Mouse (Mus musculus) intestine, embryonic 16.5 days (tissue): ENCODE results near the gene Elmo3. TPM values are rescaled to one million over a fixed set of nuclear protein-coding genes. Genes with fewer than 3 reads are reported as not detected.

Experiments used
- ATAC-seq: fragments of 200-750 bp; cut with Nextera tagmentation; 2 replicates; pipeline ENCODE4 v1.8.0; 2017; ENCODE audit warnings: moderate TSS enrichment, moderate library complexity
- H3K27ac ChIP-seq: fragments of 300-500 bp; sonication (generic); 2 replicates; pipeline ENCODE4 v1.5.1; 2014; ENCODE audit warnings: mild to moderate bottlenecking, low read length
- H3K27me3 ChIP-seq: fragments of 300-500 bp; sonication (generic); replicated peaks from 2 replicates; pipeline ENCODE4 v1.6.1; 2014; ENCODE audit warnings: low read length, control low read depth, mixed read lengths; ENCODE audit not compliant: control insufficient read depth, insufficient read depth
- H3K36me3 ChIP-seq: fragments of 300-500 bp; sonication (generic); 2 replicates; pipeline ENCODE4 v1.6.1; 2014; ENCODE audit warnings: low read length, control low read depth; ENCODE audit not compliant: control insufficient read depth, insufficient read depth
- H3K4me1 ChIP-seq: fragments of 300-500 bp; sonication (generic); 2 replicates; pipeline ENCODE4 v1.6.1; 2014; ENCODE audit warnings: low read length, control low read depth, mixed read lengths; ENCODE audit not compliant: control insufficient read depth, insufficient read depth
- H3K4me2 ChIP-seq: fragments of 300-500 bp; sonication (generic); 2 replicates; pipeline ENCODE4 v1.6.1; 2014; ENCODE audit warnings: low read depth, low read length, control low read depth
- H3K4me3 ChIP-seq: fragments of 300-500 bp; sonication (generic); 2 replicates; pipeline ENCODE4 v1.5.1; 2014; ENCODE audit warnings: mild to moderate bottlenecking, low read length
- H3K9ac ChIP-seq: fragments of 300-500 bp; sonication (generic); 2 replicates; pipeline ENCODE4 v1.6.1; 2014; ENCODE audit warnings: low read depth, low read length
- H3K9me3 ChIP-seq: fragments of 300-500 bp; sonication (generic); 2 replicates; pipeline ENCODE4 v1.6.1; 2016; ENCODE audit warnings: low read length, control low read depth; ENCODE audit not compliant: control insufficient read depth
- WGBS: fragments of 180-500 bp; shearing (Covaris S2); extraction: QIAGEN DNeasy Blood & Tissue Kit; methylation state at CpG from one replicate; pipeline ENCODE4 v1.1.7; 2014; 5-methylcytosine and 5-hydroxymethylcytosine counted together
- polyA plus RNA-seq: library from polyadenylated mRNA; unstranded; fragments of >200 nt; fragmentation: Nextera tagmentation; extraction: Ambion mirVana; gene quantifications from 2 replicates; pipeline ENCODE4 v1.2.1, GENCODE M21; 2015

The Elmo3 gene
- polyA plus RNA-seq, 1 experiment from 2014 or later, result 28.0 TPM

DNA sequence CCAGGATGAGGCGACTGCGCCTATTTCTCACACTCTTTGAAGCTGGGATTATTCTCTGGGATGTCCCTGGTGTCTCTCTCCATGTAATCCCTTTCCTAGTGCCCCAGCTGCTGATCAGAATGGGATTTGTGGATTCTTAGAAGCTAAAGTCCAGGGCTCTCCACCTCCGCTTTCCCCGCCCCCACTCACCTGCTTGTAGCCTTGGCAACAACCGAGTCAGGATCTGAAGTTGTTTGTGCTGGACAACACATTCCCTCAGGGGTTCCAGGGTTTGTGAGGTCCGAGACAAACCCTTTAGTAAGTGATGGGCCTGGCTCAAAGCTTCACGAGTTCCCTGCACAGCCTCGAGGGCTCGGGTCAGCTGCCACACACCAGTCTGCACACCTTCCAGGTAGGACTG is 10.6 kb upstream of the Elmo3 start:
- Histone ChIP-seq H3K4me1 (peaks cover 29% of the 10 kb centered on the region), H3K4me2 (0 out of 2 replicates have a peak overlapping the region, but pooled peaks have one; percentile 17), H3K27me3 (peaks cover 11% of the 10 kb centered on the region), H3K9ac (no peak overlapping the region), H3K36me3 (no peaks in the 10 kb centered on the region; the same call in 1 of the 2 replicates), H3K4me3 (no peak overlapping the region), H3K9me3 (no peaks in the 10 kb centered on the region), H3K27ac (no peak overlapping the region)
- 73% methylated on average over 9 of the region's 9 CpGs for WGBS
- no peak for ATAC-seq

DNA sequence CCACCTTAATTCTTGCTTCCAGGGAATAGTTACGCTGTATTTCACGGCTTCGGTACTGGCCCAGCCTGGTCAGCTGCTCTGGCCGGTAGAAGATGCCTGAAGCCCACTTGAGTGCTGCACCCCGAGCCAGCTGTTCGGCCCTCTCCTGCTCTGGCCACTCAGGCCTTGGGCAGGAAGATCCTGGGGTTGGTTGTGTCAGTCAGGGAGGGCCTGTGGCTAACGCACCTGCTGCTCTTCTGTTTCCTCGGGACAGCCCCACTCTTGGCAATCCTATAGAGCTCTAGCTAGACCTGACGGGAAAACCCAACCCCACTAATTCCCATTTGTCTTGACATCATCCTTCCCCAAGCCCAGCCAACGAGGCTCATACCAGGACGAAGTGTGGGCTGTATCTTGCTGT is 10.1 kb upstream of the Elmo3 start:
- peak overlapping the region; percentile 17; the same call in 1 of the 2 replicates for H3K4me2 ChIP-seq
- 69% methylated on average over 11 of the region's 11 CpGs for WGBS
- H3K27ac ChIP-seq, result peak overlapping the region; percentile 51; the same call in 1 of the 2 replicates
- peaks cover 6% of the 10 kb centered on the region for H3K27me3 ChIP-seq
- no peak for ATAC-seq
- H3K36me3 ChIP-seq, result peaks cover 1% of the 10 kb centered on the region; the same call in 1 of the 2 replicates
- H3K9ac ChIP-seq, result no peak overlapping the region
- H3K4me3 ChIP-seq, result peak overlapping the region; percentile 11; the same call in 1 of the 2 replicates
- H3K4me1 ChIP-seq, result peaks cover 27% of the 10 kb centered on the region
- H3K9me3 ChIP-seq, result no peaks in the 10 kb centered on the region

DNA sequence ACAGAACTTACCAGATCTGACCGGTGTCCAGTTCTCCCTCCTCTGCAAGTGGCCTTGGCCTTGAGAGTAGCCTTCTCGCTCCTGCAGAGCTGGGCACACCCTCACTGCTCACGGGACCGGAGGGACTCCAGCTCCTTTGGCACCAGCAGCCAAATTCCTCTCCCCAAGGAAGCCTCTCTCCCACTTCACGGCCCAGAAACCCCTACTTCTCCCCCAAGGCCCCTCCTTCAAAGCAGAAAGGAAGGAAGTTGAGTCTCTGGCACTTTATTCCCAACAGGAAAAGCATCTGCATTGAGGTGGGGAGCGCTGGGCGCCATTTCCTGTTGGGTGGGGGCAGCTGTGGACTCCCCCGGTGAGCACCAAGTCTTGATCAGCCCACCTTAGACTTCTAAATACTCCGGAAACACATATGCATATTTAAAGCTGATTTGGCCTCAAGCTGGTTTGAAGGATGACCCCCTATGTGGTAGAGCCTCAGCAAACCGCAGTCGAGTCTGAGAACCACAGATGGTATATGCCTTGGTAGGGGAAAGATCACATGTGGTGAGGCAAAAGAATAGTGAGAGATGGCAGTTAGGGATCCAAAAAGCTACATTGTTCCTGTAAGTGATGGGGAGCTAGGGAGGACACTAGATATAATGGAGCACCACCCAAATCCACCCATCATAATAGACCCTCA is 9.4 kb upstream of the Elmo3 start, which contains the start of gene Exoc3l:
Gene Exoc3l (minus strand): TSS at position 207 of the 679 bp plus-strand sequence.
- Histone ChIP-seq H3K9ac (peak within 1 kb of the TSS; percentile 96; the same call in 1 of the 2 replicates), H3K36me3 (peaks cover 6% of the 10 kb centered on the region), H3K4me2 (peak within 1 kb of the TSS; percentile 73), H3K4me3 (peak within 1 kb of the TSS; percentile 98), H3K9me3 (no peaks in the 10 kb centered on the region), H3K27me3 (no peaks in the 10 kb centered on the region), H3K4me1 (peaks cover 20% of the 10 kb centered on the region), H3K27ac (peak within 1 kb of the TSS; percentile 51)
- 62% methylated on average over 11 of the region's 11 CpGs for WGBS
- no peak for ATAC-seq

DNA sequence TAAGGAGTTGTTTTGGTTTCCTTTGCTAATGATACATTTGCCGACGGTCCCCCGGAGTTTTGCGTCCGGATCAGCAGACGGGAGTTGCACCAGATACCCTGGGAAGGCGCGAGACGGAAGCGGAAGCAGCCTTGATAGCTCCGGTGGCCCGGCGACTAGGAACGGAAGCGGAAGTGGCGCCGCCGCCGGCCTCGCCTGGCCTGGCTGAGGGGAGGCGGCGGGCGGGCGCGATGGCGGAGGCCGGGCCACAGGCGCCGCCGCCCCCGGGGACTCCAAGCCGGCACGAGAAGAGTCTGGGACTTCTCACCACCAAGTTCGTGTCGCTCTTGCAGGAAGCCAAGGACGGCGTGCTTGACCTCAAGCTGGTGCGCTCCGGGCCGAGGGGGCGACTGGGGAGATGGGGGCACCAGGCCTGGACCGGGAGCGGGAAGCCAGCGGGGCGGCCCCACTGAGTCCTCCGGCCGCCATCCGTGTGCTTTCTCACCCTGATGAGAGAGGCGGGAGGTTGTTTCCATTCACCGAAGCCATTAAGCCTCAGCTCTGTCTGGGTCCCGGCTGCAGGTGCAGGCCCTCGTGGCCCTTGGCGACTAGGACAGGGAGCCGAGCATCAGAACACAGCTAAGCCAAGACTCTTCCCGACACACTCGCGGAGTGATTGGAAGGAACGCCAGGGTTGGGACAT is 7.7 kb upstream of the Elmo3 start, which contains the start of gene E2f4:
Gene E2f4 (plus strand): TSS at position 153 of the 682 bp plus-strand sequence.
- Histone ChIP-seq H3K4me2 (peak within 1 kb of the TSS; percentile 73), H3K4me3 (peak within 1 kb of the TSS; percentile 98), H3K9ac (peak within 1 kb of the TSS; percentile 96), H3K4me1 (peaks cover 20% of the 10 kb centered on the region), H3K9me3 (no peaks in the 10 kb centered on the region), H3K27me3 (no peaks in the 10 kb centered on the region), H3K36me3 (peaks cover 15% of the 10 kb centered on the region), H3K27ac (peak within 1 kb of the TSS; percentile 74)
- peak; percentile 93 for ATAC-seq
- WGBS, result under 1% methylated on average over 58 of the region's 58 CpGs

DNA sequence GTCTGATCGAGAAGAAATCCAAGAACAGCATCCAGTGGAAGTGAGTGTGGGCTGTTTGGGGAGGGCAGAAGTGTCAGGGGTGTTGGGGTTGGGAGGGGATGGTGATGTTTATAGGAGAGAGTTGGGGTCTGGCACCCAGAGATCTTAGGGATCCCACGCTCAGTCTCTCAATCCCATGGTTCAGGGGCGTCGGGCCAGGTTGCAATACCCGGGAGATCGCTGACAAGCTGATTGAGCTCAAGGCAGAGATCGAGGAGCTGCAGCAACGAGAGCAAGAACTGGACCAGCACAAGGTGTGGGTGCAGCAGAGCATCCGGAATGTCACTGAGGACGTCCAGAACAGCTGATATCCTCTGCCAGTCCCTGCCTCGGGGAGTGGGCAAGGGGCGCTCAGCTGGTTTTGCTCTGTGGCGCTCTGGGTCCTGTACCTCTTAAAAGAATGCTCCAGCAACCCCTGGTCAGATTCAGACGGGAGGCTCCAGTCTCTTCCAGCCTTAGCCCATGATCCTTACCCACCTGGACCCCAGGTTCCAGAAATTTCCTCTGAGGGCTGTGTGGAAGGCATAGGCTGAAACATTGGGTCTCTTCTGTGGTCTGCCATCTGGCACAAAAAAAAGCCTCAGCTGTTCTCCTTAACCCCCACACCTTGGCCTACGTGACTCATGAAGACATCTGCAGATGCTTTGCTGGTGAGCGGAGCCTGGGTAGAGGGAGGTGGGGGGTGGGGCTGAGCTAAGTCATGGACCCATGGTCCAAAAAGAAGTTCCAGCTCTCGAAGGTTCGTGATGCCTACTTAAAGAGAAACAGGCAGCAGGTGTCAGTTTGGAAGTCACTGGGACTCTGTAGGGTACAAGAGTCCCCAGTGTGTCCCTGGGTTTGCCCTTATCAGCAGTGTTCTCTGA is 6.8 kb upstream of the Elmo3 start:
- no peak for ATAC-seq
- 50% methylated on average over 18 of the region's 18 CpGs for WGBS
- Histone ChIP-seq H3K27ac (no peak overlapping the region), H3K4me3 (peak overlapping the region; percentile 98), H3K4me1 (peaks cover 20% of the 10 kb centered on the region), H3K36me3 (peaks cover 15% of the 10 kb centered on the region), H3K9me3 (no peaks in the 10 kb centered on the region), H3K27me3 (no peaks in the 10 kb centered on the region), H3K4me2 (peak overlapping the region; percentile 73), H3K9ac (peak overlapping the region; percentile 96)

DNA sequence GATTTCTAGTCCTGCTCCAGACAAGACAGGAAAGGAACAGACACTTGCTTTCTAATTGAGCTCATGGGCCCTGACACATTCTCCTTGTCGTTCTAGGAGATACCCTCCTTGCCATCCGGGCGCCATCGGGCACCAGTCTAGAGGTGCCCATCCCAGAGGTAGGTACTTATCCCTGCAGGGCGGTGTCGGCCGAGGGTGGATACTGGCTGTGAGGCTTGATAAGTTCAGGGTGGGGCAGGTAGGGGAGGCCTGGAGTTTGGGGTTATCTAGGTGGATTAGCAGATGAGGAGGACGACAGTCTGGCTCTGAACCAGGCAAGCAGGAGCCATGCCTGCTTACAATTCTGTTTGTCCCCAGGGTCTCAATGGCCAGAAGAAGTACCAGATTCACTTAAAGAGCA is 5.4 kb upstream of the Elmo3 start:
- no peak overlapping the region for H3K4me3 ChIP-seq
- H3K27ac ChIP-seq, result no peak overlapping the region
- H3K9me3 ChIP-seq, result no peaks in the 10 kb centered on the region
- 89% methylated on average over 8 of the region's 8 CpGs for WGBS
- H3K4me2 ChIP-seq, result no peak overlapping the region
- no peak overlapping the region for H3K9ac ChIP-seq
- no peaks in the 10 kb centered on the region for H3K27me3 ChIP-seq
- peak; percentile 25; the same call in 1 of the 2 replicates for ATAC-seq
- H3K36me3 ChIP-seq, result peaks cover 15% of the 10 kb centered on the region
- peaks cover 28% of the 10 kb centered on the region for H3K4me1 ChIP-seq

DNA sequence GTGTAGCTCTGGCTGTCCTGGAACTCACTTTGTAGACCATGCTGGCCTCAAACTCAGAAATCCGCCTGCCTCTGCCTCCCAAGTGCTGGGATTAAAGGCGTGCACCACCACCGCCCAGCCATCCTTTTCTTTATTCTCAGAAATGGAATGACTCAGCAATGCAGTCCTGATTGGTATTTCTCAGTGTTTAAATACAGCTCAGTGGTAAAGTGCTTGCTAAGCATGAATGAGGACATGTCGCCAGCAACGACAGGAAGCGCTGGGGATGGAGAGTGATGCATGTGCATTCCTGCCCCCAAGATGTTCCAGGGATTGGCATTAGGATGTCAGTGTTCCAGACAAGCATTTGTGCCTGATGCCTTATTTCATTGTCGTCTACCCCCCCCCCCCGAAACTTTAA is 2.0 kb upstream of the Elmo3 start:
- ATAC-seq, result no peak
- H3K9ac ChIP-seq, result no peak overlapping the region
- no peak overlapping the region for H3K4me3 ChIP-seq
- H3K9me3 ChIP-seq, result no peaks in the 10 kb centered on the region
- 82% methylated on average over 8 of the region's 8 CpGs for WGBS
- H3K27ac ChIP-seq, result no peak overlapping the region
- H3K4me2 ChIP-seq, result no peak overlapping the region
- H3K27me3 ChIP-seq, result no peaks in the 10 kb centered on the region
- peaks cover 26% of the 10 kb centered on the region for H3K4me1 ChIP-seq
- peaks cover 20% of the 10 kb centered on the region for H3K36me3 ChIP-seq

DNA sequence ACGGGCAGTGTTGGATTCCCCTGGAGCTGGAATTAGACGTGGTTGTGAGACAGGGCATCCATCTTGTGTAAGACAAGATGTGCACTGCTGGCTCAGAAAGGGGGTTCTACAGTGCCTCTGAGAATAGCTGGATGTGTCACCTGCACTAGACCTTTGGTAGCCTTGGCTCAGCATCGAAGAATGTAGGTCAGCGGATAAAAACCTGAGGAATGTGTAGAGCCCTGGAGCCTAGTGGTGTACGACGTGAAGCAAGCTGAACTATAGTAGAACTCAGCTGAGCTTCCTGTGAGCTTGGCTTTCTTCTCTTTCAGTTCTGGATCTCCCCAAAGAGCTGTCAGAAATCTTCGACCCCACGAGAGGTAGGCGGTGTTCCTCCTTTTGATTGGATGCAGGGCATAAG is 1.5 kb upstream of the Elmo3 start:
- no peak overlapping the region for H3K4me3 ChIP-seq
- H3K27ac ChIP-seq, result no peak overlapping the region
- no peak overlapping the region for H3K9ac ChIP-seq
- H3K4me2 ChIP-seq, result no peak overlapping the region
- ATAC-seq, result no peak
- H3K4me1 ChIP-seq, result peaks cover 21% of the 10 kb centered on the region
- WGBS, result 74% methylated on average over 9 of the region's 9 CpGs
- H3K9me3 ChIP-seq, result no peaks in the 10 kb centered on the region
- no peaks in the 10 kb centered on the region for H3K27me3 ChIP-seq
- peaks cover 20% of the 10 kb centered on the region for H3K36me3 ChIP-seq
